Mouse (Mus musculus) c-Kit-positive CD71-positive TER-119-positive erythroid progenitor cells, embryonic 14.5 days (primary cell): ENCODE measurements around the gene Arhgef28.
A peak's percentile ranks its signal among the peaks of the same experiment; 100 is the strongest.

Experiments
- DNase-seq: peaks from one replicate; pipeline ENCODE4 v3.0.0-alpha.2; 2013; ENCODE audit warnings: low spot score

The Arhgef28 gene

GRCm38 (mm10) chr13:97959394-97959888, 246.8 kb downstream of the Arhgef28 start:
- no peak for DNase-seq

GRCm38 (mm10) chr13:97955759-97956158, 250.5 kb downstream of the Arhgef28 start:
- DNase-seq: no peak

GRCm38 (mm10) chr13:97954956-97955496, 251.2 kb downstream of the Arhgef28 start:
- DNase-seq: no peak

- DNase-seq: no peak
These were observed 252.2 kb downstream of the Arhgef28 start for GRCm38 (mm10) chr13:97954051-97954450.

GRCm38 (mm10) chr13:97953526-97953925, 252.7 kb downstream of the Arhgef28 start:
- DNase-seq: no peak

GRCm38 (mm10) chr13:97948856-97949255, 257.4 kb downstream of the Arhgef28 start:
- DNase-seq: no peak

- no peak for DNase-seq
These were observed 258.6 kb downstream of the Arhgef28 start for GRCm38 (mm10) chr13:97947598-97947997.

GRCm38 (mm10) chr13:97946422-97946821, 259.8 kb downstream of the Arhgef28 start:
- DNase-seq: no peak

- no peak for DNase-seq
These were observed 264.1 kb downstream of the Arhgef28 start for GRCm38 (mm10) chr13:97941909-97942680.

- no peak for DNase-seq
These were observed 265.1 kb downstream of the Arhgef28 start for GRCm38 (mm10) chr13:97941099-97941498.

GRCm38 (mm10) chr13:97939433-97940160, 266.6 kb downstream of the Arhgef28 start:
- DNase-seq: no peak

- DNase-seq: peak; percentile 69
These were observed 267.5 kb downstream of the Arhgef28 start for GRCm38 (mm10) chr13:97938596-97939297.

- peak; percentile 44 for DNase-seq
These were observed 268.3 kb downstream of the Arhgef28 start for GRCm38 (mm10) chr13:97937919-97938318.

GRCm38 (mm10) chr13:97928135-97928497, 278.1 kb downstream of the Arhgef28 start:
- no peak for DNase-seq

- no peak for DNase-seq
These were observed 278.7 kb downstream of the Arhgef28 start for GRCm38 (mm10) chr13:97927376-97928134.

- no peak for DNase-seq
These were observed 279.9 kb downstream of the Arhgef28 start for GRCm38 (mm10) chr13:97926371-97926770.

GRCm38 (mm10) chr13:97923009-97923408, 283.2 kb downstream of the Arhgef28 start:
- DNase-seq: no peak

- DNase-seq: no peak
These were observed 286.6 kb downstream of the Arhgef28 start for GRCm38 (mm10) chr13:97919590-97919989.

GRCm38 (mm10) chr13:97918117-97918900, 287.9 kb downstream of the Arhgef28 start:
- DNase-seq: no peak

GRCm38 (mm10) chr13:97911013-97911412, 295.2 kb downstream of the Arhgef28 start:
- DNase-seq: no peak

- DNase-seq: no peak
These were observed 303.4 kb downstream of the Arhgef28 start for GRCm38 (mm10) chr13:97902821-97903220.
